Mouse (Mus musculus) thymus, adult 2 months (tissue): ENCODE measurements around the gene Ppp1r14a.

Experiments
- CTCF ChIP-seq: fragments of 200-500 bp; IDR thresholded peaks from 2 replicates; pipeline ENCODE4 v1.5.1; 2012; ENCODE audit warnings: mild to moderate bottlenecking, control low read depth, low read length, moderate library complexity, borderline replicate concordance; ENCODE audit not compliant: control insufficient read depth, poor library complexity, insufficient read depth; ENCODE audit errors: extremely low read depth
- POLR2A ChIP-seq: fragments of 200-500 bp; IDR thresholded peaks from 2 replicates; pipeline ENCODE4 v1.6.1; 2012; ENCODE audit warnings: mild to moderate bottlenecking, low read length, control low read depth, moderate library complexity; ENCODE audit not compliant: control insufficient read depth, poor library complexity, insufficient read depth; ENCODE audit errors: extremely low read depth

DNA sequence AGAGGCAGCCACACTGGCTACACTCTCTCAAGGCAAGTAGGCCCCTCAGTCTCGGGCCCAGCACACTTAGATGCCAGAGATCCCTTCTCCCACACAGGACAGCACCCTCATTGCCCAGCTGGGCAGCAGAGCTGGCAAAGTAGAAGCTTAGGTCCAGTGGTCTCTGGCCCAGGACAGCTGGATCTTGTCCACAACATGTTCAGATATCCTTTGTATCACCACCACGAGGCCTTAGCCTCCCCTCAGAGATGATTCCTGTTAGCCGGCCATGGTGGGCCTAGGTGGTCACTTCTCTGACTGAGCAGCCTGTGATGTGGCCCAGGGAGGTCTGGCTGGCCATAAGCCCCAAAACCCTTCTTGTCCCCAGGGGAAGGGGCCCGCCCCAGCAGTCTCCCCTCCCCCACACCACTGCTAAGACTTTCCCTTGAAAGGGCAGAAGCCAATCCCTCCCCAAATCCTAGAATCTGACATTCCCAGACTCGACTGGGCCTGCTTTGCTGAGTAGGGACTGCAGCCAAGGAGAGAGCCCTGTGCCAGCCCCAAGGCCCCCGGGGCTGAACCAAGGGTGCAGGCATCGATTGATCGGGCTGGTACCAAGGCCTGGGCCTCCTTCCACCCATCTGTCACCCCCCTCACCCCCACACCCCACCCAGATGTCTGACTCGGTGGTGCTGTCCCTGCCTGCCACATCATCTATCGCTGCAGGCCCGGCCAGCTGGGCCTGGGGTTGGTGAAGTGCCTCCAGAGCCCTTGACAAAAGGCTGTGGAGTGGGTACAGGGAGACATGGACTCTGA is 1.8 kb downstream of the Ppp1r14a start:
- no peak for TF ChIP-seq CTCF
- TF ChIP-seq POLR2A = no peak
